Mouse (Mus musculus) ovary, adult 18-20 months (tissue): ENCODE results near the gene Sdc3.

Experiments used
- DNase-seq: peaks from one replicate; pipeline ENCODE4 v3.0.0; 2022; ENCODE audit warnings: low spot score, mixed read lengths

Sdc3 gene

DNA sequence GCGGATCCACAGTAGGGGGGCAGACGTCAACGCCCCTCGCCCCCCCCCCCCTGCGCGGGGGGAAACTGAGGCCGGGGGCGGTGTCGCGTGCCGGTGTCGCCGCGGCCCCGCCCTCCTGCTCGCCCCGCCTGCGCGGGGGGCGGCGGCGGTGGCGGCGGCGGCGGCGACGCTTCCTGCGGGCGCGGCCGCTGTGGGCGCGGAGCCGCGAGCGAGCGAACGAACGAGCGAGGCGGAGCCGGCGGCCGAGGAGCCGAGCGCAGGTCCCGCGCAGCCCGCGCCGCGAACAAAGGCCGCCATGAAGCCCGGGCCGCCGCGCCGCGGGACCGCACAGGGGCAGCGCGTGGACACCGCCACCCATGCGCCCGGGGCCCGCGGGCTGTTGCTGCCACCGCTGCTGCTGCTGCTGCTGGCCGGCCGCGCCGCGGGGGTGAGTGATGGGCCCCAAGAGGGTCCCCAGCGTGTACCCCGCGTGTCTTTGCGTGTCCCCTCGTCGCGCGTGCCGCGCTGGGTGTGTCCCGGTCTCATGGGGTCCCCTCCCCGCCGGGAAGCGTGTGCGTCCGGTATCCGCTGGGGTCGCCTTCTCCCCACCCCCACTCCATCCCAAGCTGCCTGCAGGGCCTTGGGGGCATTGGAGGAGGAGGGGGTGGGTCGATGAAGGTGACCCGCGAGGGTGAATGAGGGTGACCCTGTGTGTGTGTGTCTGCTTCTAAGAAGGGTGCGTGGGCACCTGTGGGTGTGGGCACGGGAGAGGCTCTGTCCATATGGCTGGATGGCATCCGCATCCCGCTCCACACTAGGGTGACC is at the start of gene Sdc3:
Gene Sdc3 (plus strand): TSS at position 162 of the 804 bp plus-strand sequence.
- DNase-seq: no peak

DNA sequence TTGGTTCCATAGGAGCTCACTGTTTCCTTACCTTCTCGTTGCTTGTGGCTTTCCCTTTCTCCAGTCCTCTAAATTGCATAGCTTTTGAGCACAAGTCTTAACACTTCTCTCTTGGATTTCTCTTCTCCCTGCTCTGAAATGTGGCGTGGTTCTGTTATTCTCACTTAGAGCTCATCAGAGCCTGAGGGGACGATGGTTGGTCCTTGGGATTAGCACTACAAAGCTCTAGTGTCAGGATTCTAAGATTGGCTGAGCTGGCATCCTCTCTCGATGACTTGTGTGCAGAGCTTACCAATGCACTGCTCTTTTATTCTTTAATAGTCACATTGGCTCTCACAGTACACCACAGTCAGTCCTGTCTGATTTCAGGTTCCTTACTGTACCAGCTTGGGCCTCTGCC is 48.3 kb upstream of the Sdc3 start:
- DNase-seq: no peak

DNA sequence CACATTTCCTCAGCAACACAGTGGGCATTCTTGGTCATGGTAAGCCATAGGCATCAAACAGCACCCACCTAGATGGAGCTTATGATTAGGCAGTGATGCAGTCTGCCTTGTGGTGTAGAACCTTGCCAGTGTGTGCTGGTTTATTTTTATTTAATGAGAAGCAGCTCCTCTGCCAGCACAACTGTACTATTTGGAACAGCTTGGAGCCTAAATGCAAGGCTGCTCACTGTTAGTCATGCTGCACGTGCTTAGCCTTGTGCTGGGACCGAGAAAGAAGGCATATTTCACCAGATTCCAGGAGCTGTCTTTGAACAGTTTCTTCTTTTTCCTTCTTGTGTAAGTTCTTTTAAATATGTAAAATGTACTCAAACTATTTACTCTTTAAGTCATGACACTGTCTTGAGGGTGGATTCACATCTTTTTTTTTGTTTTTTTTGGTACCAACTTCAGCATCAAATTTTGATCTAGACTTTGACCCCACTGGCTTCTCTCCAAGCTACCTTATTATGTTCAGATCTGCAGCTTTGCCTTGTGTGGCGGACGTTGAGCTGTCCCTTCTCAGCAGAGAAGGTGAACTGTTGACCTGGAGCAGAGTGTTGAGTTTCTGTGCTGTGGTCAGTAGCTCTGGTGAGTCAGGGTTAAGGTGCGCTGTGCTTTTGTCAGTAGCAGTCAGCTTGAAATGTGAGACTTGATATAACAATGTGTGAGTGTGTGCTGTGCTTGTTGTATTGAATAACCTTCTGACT is 46.6 kb upstream of the Sdc3 start:
- DNase-seq: no peak

DNA sequence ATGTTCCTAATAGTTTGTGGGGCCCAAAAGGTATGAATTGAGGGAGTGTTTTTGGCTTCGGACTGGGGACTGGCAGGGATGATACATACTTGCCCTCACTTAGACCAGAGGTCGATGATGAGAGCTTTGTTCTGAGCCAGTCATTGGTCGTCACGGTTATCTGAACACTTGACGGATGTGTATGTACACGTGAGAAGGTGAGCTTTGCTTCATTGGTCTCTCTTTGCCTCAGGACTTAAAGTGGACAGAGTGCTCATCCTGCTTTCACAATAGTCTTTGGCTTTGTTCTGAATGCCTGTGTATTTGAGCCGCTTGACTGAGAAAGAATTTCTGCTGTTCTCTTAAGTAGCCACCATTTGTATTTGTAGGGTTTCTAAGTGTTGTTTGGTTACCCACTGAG is 42.8 kb upstream of the Sdc3 start:
- DNase-seq: no peak

DNA sequence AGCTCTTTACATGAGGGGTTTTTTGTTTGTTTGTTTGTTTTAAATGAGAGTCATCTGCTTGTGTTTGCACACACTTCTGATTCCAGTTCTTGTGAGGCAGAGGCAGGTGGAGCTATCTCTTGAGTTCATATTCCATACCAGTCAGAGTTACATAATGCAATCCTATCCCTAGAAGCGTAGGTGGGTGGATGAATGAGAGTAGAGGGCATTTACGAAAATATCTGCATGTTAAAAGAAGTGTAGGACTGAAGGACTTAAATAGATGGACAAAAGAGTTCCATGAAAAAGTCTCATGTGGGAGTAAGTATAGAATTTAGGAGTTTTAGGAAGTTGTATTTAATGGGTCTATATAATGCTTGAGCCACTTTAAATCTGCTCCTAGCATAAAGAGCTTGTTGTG is 40.4 kb upstream of the Sdc3 start:
- DNase-seq: no peak

DNA sequence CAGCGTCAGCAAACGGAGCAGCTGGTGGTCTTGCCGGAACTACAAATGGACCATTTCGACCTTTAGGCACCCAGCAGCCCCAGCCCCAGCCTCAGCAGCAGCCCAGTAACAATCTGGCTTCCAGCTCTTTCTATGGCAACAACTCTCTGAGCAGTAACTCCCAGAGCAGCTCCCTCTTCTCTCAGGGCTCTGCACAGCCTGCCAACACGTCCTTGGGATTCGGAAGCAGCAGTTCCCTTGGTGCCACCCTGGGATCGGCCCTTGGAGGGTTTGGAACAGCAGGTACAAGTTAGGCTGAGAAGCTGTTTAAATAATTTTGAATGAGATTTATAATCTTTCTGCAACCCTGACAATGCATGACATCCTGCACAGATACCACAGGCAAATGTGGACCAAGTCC is 39.7 kb upstream of the Sdc3 start:
- DNase-seq: no peak

GRCm38 (mm10) chr4:130753755-130754154 is 38.6 kb upstream of the Sdc3 start:
- no peak for DNase-seq

DNA sequence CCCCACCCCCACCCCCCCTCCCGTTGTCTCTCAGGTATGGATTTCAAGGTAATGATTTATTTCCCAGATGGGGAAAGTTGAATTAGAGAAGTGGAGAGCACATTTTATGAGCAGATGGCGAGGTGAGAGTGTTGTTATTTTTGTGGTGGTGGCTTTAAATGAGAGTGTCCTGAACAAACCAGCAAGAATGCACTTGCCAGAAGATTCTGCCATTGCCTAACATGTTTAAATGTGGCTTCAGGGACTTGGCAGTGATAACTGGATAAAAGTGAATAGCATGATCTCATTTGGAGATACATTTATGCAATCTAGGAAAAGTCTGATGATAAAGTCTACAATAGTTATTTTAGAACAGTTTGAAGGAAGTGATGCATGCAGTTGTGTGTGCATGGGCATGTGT is 37.6 kb upstream of the Sdc3 start:
- no peak for DNase-seq

GRCm38 (mm10) chr4:130759875-130760274 is 32.5 kb upstream of the Sdc3 start:
- no peak for DNase-seq

DNA sequence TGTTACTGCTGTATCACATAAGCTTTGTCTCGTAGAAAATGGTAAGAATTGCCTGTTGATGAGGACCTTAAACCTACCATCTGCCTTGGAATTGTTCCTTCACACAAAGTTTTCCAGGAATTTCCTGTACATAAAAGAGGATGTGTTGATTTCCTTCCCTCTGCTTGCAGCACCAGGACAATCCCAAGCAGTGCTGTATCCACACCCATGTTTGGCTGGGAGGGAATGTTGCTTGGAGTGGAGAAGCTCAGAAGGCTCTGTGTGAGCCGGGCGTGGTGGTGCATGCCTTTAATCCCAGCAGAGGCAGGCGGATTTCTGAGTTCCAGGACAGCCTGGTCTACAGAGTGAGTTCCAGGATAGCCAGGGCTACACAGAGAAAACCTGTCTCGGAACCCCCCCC is 30.5 kb upstream of the Sdc3 start:
- no peak for DNase-seq

- no peak for DNase-seq
Measured at GRCm38 (mm10) chr4:130765399-130766160, 26.8 kb upstream of the Sdc3 start.

DNA sequence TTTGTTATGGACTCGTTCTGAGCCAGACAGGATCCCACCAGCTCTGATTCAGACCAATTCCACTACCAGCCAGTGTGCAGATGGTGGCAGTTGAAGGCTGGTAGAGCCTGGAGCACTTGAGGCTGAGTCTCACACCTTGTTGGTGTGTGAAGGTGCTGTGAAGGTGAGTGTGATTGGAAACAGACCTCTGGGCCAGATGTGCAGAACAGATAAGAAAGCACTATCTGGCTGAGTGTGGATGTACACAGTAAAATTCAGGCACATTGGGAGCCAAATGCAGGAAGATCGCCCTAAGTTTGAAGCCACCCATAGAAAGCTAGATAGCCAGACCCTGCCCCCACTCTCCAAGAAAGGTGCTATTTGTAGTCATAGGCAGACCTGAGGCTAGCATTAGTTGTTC is 25.9 kb upstream of the Sdc3 start:
- no peak for DNase-seq

DNA sequence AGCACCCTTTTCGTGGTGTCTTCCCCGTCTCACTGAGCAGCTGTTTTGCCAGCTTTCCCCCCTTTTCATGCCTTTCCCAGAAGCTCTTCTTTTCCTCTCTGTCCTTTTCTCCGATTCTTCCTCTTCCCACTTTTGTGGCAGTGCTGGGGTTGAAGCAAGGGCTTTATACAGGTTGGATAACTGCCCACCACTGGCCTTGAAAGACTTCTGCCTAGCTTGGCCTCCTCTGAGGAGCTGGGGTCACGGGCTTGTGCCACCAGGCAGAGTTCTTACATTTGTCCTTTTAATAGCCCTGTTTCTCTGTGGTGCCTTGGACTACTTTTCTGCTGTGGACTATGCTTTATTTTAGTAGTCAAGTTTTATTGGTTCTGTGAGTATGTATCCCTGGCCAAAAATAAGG is 25.4 kb upstream of the Sdc3 start:
- DNase-seq: no peak

DNA sequence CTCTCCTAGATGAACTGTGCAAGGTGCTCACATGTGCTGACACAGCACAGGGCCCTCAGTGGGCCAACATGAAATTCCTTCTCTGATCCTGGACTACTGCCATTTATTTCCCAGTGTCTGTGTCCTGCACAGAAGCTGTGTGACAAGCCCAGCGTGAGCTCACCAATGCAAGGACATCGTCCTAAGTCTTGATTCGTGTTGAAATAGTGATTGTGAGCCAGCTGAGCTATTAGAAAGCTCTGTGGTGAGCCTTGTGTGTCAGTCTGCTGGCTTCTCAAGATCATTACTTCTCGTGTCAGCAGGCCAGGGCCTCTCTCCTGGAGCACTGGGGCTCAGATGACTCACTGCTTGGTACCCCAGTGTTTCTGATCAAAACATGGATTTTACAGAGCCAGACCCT is 18.4 kb upstream of the Sdc3 start:
- no peak for DNase-seq

GRCm38 (mm10) chr4:130774822-130775221 is 17.5 kb upstream of the Sdc3 start:
- DNase-seq: no peak

DNA sequence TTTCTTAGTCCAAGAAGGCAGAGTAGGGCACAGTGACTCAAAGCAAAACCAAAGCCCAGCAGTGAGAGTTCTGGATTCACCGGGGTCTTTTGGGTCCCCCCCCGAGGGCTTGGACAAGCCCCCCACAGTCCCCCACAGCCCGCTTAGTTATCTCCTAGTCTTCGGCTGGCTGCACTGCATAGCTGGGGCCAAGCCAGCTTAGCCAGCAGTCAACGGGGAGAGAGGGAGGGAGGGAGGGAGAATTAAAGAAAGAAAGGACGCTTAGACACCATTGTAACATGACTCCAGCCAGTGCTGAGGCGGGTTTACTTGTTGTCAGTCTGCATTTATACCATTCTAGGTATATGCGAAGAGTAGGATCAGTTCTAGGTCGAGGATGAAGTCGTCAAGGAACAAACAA is 14.7 kb upstream of the Sdc3 start:
- DNase-seq: no peak

GRCm38 (mm10) chr4:130779037-130779436 is 13.3 kb upstream of the Sdc3 start:
- no peak for DNase-seq

- DNase-seq: no peak
Measured at GRCm38 (mm10) chr4:130782492-130782891, 9.8 kb upstream of the Sdc3 start.

- no peak for DNase-seq
Measured at GRCm38 (mm10) chr4:130784755-130785154, 7.6 kb upstream of the Sdc3 start.

DNA sequence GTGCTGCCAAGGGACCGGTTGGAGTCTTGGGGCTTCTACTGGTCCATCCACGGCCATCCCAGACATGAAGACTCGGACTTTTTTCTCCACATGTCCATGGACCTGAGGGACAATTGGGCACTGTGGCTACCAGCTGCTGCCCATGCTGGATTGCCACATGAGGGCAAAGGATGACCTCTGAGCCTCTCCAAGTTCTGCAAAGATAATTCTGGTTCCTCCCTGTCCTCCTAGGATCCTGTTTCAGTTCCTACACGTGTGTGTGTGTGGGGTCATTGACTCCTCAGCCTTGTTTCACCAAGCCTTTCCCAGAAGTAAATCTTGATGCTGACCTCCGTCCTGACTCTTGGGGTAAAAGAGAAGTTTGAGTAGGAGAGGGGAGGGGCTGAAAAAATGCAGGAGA is 4.8 kb upstream of the Sdc3 start:
- DNase-seq: no peak

GRCm38 (mm10) chr4:130790180-130790579 is 2.2 kb upstream of the Sdc3 start:
- DNase-seq: peak; percentile 53

GRCm38 (mm10) chr4:130791811-130792375 is 444 bp upstream of the Sdc3 start:
- DNase-seq: no peak

- no peak for DNase-seq
Measured at GRCm38 (mm10) chr4:130793180-130793501, 804 bp downstream of the Sdc3 start.
